Mouse (Mus musculus): Measurements from ENCODE around the gene Neurod6.
"Not testable (repeated sequence)": the region's sequence is repeated elsewhere in the genome, so short reads cannot be mapped to it uniquely, and the experiment has no call there.

Neurod6 gene

GRCm38 (mm10) chr6:55680974-55681373, at the start of gene Neurod6:
Neurod6 (minus strand) TSS chr6:55681263.
- no peak for DNase-seq

GRCm38 (mm10) chr6:55717209-55717608, 36.1 kb upstream of the Neurod6 start:
- DNase-seq, result no peak

GRCm38 (mm10) chr6:55715446-55715845, 34.4 kb upstream of the Neurod6 start:
- DNase-seq, result no peak

- DNase-seq, result not testable (repeated sequence)
Measured at GRCm38 (mm10) chr6:55710913-55711312, 29.9 kb upstream of the Neurod6 start.

- no peak for DNase-seq
Measured at GRCm38 (mm10) chr6:55704759-55705104, 23.7 kb upstream of the Neurod6 start.

- no peak for DNase-seq
Measured at GRCm38 (mm10) chr6:55704061-55704758, 23.1 kb upstream of the Neurod6 start.

- DNase-seq, result no peak
Measured at GRCm38 (mm10) chr6:55700392-55701386, 19.6 kb upstream of the Neurod6 start.

GRCm38 (mm10) chr6:55690015-55690531, 9.0 kb upstream of the Neurod6 start:
- no peak for DNase-seq

GRCm38 (mm10) chr6:55683506-55683905, 2.4 kb upstream of the Neurod6 start:
- DNase-seq, result no peak

GRCm38 (mm10) chr6:55682886-55683285, 1.8 kb upstream of the Neurod6 start:
- no peak for DNase-seq

GRCm38 (mm10) chr6:55678571-55679185, 2.4 kb downstream of the Neurod6 start:
- no peak for DNase-seq

GRCm38 (mm10) chr6:55677326-55677725, 3.7 kb downstream of the Neurod6 start:
- no peak for DNase-seq

- DNase-seq, result no peak
Measured at GRCm38 (mm10) chr6:55676663-55677311, 4.3 kb downstream of the Neurod6 start.

- DNase-seq, result no peak
Measured at GRCm38 (mm10) chr6:55676141-55676662, 4.9 kb downstream of the Neurod6 start.

- no peak for DNase-seq
Measured at GRCm38 (mm10) chr6:55667801-55668200, 13.3 kb downstream of the Neurod6 start.

GRCm38 (mm10) chr6:55661126-55661915, 19.7 kb downstream of the Neurod6 start:
- DNase-seq, result no peak

- no peak for DNase-seq
Measured at GRCm38 (mm10) chr6:55649996-55650395, 31.1 kb downstream of the Neurod6 start.

GRCm38 (mm10) chr6:55649581-55649980, 31.5 kb downstream of the Neurod6 start:
- DNase-seq, result no peak

- no peak for DNase-seq
Measured at GRCm38 (mm10) chr6:55648886-55649285, 32.2 kb downstream of the Neurod6 start.

- DNase-seq, result no peak
Measured at GRCm38 (mm10) chr6:55647771-55648280, 33.2 kb downstream of the Neurod6 start.
